18 mouse cellular contexts compared by ENCODE assay signal in the genomic region with DNA sequence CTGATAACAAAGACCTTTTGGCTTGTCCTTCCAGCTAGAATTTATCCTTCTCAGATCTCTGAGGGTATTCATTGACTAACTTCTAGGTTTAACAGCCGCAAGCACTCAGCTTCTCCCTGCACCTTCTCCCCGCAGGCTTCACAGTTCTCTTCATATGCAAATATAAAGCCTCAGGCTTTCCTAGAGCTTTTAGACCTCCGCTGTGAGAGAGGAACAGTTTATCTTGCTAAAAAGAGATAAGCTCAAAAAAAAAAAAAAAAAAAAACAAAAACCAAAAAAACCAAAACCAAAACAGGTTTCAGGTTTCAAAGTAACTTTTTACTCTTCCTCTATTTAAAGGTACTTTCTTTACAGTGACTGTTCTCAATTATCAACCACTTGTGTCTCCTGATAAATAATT. TPM values are rescaled to one million over a fixed set of nuclear protein-coding genes. Genes with fewer than 3 reads are reported as not detected.
DNase-seq lines count a peak whose midpoint lies in the region; ATAC-seq and TF ChIP-seq lines count a peak whose summit lies in the region.
"Had no signal": no experiment of that assay in that cellular context is flagged by ENCODE, and none has a peak within 500 bp of the region (broad histone marks: within the 10 kb centered on the region; RNA-seq: fewer than 3 reads in every experiment).

No protein-coding gene starts in this region.

- no peak for ATAC-seq in frontal cortex, adult (ENCODE audit: low TSS enrichment)
- ATAC-seq: forebrain, embryonic 15.5 days; intestine, postnatal 0 days; Patski had no signal

- no peak overlapping the region; the same call in 1 of the 2 replicates for H3K27ac ChIP-seq in ES-E14 (ENCODE audit: insufficient read depth, low read depth, low read length, poor library complexity, severe bottlenecking)
- H3K27ac ChIP-seq: embryonic facial prominence, embryonic 12.5 days; forebrain, embryonic 15.5 days; hindbrain, embryonic 15.5 days had no signal

- peaks cover 1 to 3% of the 10 kb centered on the region in 2 experiments; a peak in 1 of 4 replicates for H3K4me1 ChIP-seq in ES-E14 (ENCODE audit: control insufficient read depth in 2 of 2, insufficient read depth in 2 of 2, low read length in 2 of 2, poor library complexity in 1 of 2)
- H3K4me1 ChIP-seq: embryonic facial prominence, embryonic 12.5 days; forebrain, embryonic 15.5 days; hindbrain, embryonic 15.5 days had no signal

- no peak overlapping the region for H3K4me3 ChIP-seq in ES-E14 (ENCODE audit: insufficient read depth in 1 of 2, low read depth in 1 of 2, low read length in 2 of 2, poor library complexity in 1 of 2, severe bottlenecking in 1 of 2)
- H3K4me3 ChIP-seq: embryonic facial prominence, embryonic 12.5 days; forebrain, embryonic 15.5 days; heart, embryonic 12.5 days; hindbrain, embryonic 15.5 days had no signal

- DNase-seq in 416B (ENCODE audit: low read depth), result peak; percentile 26
- DNase-seq in A20 (ENCODE audit: low read depth, low spot score), result peak; percentile 28
- no peak for DNase-seq in ES-E14 (ENCODE audit: low read depth, low spot score)
- peak; percentile 32 for DNase-seq in yolk sac, embryonic 10.5 days (ENCODE audit: low spot score)
- DNase-seq in thymus, adult 18-20 months, result no peak
- DNase-seq: adrenal gland, adult 8-10 months; adrenal gland, postnatal 36 days; cerebellum, adult 2 months; cerebellum, postnatal 10 days; gastrocnemius, postnatal 25 days; heart, postnatal 36 days had no signal

- H3K9me3 ChIP-seq in ES-E14 (ENCODE audit: control insufficient read depth, insufficient read depth, low read depth, low read length), result no peaks in the 10 kb centered on the region
- H3K9me3 ChIP-seq: embryonic facial prominence, embryonic 12.5 days; forebrain, embryonic 15.5 days; heart, embryonic 12.5 days; hindbrain, embryonic 15.5 days had no signal

- in situ Hi-C loops in ES-E14 (cut with MboI; ENCODE audit: low sequenced_read_pairs in 2 of 2, unreplicated experiment in 2 of 2), result no loop called here

- no peak overlapping the region for H3K9ac ChIP-seq in ES-E14 (ENCODE audit: insufficient read depth, low read depth, low read length, poor library complexity, severe bottlenecking)
- H3K9ac ChIP-seq: embryonic facial prominence, embryonic 12.5 days; forebrain, embryonic 15.5 days; heart, embryonic 12.5 days; hindbrain, embryonic 15.5 days had no signal

- H3K36me3 ChIP-seq in ES-E14 (ENCODE audit: control insufficient read depth, insufficient read depth, low read length, poor library complexity, severe bottlenecking), result no peaks in the 10 kb centered on the region
- H3K36me3 ChIP-seq: embryonic facial prominence, embryonic 12.5 days; forebrain, embryonic 15.5 days; heart, embryonic 12.5 days; hindbrain, embryonic 15.5 days had no signal

TF ChIP-seq in ES-E14, 5 proteins besides CTCF, POLR2A, EP300 and RAD21:
- peak; percentile 90 for TF ChIP-seq ZNF384 (IDR thresholded peaks at IDR 0.05; ENCODE audit: low read depth, low read length)
- no peak for TF ChIP-seq CHD2 (IDR thresholded peaks at IDR 0.05; ENCODE audit: low read depth, low read length)
- no peak for TF ChIP-seq HCFC1 (IDR thresholded peaks at IDR 0.05; ENCODE audit: borderline replicate concordance, insufficient read depth, low read length)
TF ChIP-seq in ES-E14: peak in this region for 1.

RNA-seq across cellular contexts. Expression of a gene that starts 5.2 kb away (rescaled TPM):
- 81.8 and 93.1 TPM in 2 replicates for total RNA-seq in ES-E14 (2012; rRNA removed)

Comparison
In these comparisons a context has a peak if more than half of its experiments do, and no peak if none do; other contexts are left out.
1. DNase-seq: peak in 416B (single experiment), A20 (single experiment) and yolk sac, embryonic 10.5 days (single experiment); none in ES-E14 (single experiment) and thymus, adult 18-20 months (0 of 2).